Mouse (Mus musculus) adrenal gland, adult (tissue): ENCODE data around the gene 1700037H04Rik.
A peak's percentile ranks its signal among the peaks of the same experiment; 100 is the strongest.

Experiments
- DNase-seq, 2 experiments: peaks; one replicate each; pipeline ENCODE4 v3.0.0; 2022 to 2023; ENCODE audit warnings: low spot score in 1 of 2; ENCODE audit not compliant: inconsistent age in 2 of 2

The 1700037H04Rik gene

DNA sequence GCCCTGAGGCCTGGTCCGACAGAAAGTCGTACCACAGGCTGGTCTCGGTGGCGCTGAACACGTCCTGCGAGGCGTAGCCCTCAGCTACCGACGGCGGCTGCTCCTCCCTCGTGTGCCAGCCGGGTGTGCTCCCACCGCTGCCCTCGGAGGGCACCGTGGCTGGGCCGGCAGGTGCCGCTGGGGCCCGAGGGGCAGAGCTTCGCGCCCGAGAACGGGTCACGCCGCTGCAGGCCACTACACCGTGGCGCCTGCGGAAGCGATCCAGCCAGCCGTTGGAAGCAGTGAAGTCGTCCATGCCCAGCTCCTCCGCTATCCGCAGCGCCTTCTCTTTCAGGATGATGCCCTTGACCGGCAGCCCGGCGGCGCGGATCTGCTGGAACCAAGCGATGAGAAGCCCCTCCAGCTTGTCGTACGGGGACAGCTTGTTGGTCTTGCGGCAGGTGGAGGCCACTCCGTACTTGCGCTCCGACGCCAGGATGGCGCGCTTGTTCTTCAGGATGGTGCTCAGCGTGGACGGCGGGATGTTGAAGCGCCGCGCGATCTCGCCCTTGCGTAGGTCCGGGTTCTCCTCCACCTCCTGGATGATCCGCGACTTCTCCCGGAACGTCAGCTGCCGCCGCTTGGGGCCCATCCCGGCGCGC is 19.5 kb upstream of the 1700037H04Rik start:
- DNase-seq = peak; percentile 73 to 89

DNA sequence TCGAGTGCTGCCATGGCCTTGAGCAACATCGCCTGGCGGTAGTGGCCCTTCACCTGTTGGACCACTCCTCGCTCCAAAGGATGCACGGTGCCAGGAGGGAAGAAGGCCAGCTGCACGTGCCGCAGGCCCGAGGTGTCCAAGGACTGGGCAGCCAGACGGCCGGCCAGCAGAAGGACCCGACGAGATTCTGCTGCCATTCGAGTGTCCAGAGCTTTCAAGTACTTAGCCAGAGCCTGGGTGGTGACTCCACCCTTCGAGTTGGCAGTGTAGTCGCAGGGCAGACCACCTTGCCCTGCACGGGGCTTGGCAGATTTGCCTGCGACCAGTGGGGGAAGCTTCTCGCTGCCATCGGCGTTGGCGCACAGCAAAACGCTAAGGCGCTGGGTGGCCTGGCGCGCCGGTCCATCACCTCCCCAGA is 19.0 kb upstream of the 1700037H04Rik start:
- peak; percentile 47 to 72 for DNase-seq

DNA sequence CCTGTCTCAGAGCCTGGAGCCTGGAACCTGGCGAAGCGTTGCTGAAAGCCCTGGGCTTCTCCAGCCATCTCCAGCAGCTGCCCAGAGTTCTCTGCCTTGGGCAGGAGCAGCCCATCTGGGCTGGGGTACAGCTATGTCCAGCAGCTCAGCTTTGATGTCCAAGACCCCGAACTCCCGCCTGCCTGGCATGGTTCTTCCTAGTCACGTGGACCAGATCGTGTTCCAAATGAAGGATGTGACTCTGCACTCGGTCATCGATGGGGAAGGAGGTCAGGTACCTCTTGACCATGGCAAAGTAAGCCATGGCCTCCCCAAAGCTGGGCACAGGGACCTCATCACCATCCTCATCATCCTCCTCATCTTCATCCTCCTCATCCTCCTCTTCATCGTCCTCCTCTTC is 18.1 kb upstream of the 1700037H04Rik start:
- DNase-seq = peak in 1 of 2 experiments; percentile 48

DNA sequence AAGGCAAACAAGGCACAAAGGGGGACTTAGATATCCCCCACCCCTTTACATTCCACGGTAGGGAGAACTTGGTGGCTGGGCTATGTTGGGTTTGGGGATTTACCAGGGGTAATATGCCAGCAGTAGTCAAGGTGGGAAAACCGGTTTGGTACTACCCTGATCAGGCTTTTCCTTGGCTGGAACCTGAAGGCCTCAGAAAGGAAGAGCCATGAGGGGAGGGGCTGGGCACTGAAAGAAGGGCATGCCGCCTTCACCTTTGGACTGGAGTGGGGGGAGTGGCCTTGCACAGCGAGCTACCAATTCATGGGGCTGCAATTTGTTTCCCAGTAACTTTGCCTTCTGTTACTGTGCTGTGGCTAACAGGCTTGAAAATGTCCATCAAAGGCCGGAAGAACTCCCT is 16.6 kb upstream of the 1700037H04Rik start:
- peak in 1 of 2 experiments; percentile 61 for DNase-seq

DNA sequence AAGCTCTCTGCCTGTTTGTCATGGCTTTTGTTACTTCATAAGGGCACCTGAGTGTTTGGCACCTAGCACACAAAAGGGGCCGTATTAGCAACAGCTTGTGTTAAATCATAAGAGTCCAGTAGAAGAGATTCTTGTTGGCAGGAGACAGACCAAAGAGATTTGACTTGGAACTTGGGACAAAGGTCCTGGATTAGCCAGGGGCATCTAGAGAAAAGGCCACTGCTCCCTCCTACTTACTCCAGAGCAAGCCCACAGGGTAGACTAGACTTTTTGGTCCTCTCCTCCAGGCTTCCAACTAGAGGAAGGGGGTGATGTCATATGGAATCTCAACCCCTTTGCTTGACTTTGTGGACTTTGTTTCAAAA is 16.0 kb upstream of the 1700037H04Rik start:
- peak in 1 of 2 experiments; percentile 38 for DNase-seq

DNA sequence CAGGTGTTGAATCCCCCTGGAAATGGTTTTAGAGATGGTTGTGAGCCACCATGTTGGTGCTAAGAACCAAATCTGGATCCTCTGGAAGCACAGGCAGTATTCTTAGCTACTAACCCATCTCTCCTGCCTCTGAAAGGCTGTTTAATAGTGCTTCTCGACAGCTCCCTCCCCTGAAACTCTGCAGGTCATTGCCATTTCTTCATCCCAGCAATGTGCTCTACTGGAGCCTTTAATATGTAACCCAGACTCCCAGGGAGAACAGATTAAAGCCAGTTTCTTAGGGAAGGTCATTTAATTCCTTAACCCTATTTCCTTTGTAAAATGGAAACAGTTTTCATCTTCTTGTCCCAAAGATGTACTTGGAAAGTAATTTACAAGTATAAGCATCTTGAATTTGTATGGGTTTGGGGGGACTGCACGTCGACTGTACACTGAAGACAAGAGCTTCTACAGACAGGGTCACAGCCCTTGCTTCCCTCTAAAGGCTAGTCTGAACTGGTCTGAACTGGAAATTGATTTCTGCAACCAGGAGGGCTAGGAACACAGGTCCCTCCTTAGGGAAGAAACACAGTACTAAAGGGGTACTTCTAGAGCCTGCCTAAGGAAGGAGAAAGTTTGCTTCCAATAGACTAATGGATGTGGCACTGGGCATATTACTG is 15.5 kb upstream of the 1700037H04Rik start:
- DNase-seq = no peak

DNA sequence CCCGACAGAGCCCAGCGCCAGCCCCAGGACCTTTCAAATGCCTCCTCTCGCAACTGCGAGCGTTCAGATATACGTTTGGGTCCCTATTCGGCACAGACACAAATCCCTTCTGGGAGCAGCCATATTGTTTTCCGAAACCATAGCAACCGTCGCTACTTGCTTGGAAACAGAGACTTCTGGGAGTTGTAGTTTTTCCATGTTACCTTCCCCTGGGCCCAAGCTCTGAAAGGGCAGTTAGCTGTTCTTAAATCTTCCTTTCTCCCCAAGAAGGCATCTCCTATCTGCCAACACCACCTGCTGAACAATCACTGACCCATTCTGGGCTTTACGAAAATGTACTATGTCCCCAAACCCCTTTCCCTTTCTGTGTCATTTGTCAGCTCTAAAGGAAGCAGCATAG is 14.8 kb upstream of the 1700037H04Rik start:
- peak; percentile 67 to 88 for DNase-seq

DNA sequence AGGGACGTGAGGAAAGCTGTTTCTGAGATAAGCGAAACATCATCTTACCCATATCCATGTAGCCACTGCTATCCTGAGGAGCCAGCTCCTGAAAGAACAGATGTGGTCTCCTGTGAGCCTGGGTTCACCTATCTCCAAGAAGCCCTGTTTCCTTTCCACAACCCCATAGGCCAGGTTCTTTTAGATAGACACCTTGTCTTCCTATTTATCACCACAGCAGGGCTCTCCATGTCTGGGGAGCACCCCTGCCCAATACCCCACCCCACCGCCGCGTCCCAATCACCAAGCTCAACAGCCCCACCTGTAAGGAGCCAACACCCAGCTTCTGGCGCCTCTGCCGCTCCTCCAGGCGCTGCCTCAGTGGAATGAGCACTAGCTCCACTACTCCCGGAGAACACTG is 12.4 kb upstream of the 1700037H04Rik start:
- DNase-seq = peak in 1 of 2 experiments; percentile 26

DNA sequence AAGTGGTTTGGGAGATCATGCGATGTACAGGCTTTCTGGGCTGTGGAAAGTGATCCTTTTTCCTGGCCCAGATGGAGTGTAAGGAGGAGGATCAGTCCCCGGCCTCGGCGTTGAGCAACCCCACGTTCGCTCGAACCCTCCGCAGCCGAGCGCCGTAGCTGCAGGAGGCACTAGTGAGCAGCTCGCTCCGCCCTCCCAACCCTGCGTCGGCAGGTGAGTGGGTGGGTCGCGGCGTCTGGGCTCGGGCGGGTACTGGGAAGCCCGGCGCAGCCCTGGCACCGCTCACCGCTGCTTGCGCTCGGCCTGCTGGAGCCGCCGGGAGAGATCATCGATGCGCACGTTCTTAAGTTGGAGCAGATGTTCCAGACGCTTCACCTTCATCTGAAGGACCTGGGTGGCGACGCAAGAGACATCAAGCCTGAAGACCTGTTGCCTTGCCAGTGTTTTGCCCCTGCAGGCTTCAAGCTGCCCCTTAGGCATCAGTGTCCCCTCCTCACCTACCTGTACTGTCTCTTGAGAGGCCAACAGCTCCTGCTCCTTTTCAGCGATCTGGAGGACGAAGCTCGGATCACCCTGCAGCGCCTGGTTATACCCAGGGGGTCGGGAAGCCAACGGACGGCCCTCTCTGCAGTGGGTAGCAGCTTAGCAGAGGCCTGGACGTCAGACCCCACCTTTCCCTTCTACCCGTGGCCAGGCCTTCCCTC is 11.7 kb upstream of the 1700037H04Rik start:
- DNase-seq = peak; percentile 78 to 89

DNA sequence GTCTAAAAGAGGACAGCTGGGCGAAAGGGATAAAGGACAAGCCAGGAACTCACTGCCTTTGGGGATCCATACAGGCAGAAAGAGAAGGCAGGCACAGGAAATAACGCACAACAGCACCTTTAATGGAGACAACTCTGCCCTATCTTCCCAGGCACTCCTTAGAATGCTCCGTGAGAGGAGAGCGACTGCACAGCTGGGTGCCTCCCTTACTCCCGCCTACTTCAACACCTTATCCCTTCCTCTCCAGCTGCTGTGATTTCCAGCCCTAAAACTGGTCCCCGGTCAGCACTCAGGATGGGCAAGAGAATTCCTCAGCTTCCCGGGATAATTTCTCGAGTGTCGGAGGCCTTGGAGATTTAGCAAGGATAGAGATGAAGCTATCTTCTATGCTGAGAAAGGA is 11.1 kb upstream of the 1700037H04Rik start:
- no peak for DNase-seq

DNA sequence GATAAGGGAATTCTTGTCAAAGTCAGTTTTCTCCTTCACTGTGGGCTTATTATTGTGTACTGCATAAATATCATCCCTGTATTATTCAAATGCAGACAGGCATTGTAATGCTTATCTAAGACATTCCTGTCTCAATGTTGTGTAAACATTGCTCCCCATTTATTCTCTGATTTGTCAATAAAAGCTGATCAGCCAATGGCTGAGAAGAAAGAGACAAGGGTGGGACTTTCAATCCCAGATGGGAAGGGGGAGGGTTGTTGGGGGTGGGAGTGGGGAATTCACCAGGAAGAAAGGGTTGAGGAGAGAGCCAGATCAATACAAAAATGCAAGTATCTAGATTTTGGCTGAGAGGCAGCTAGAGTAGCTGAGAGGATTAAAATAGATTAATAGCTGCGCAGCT is 9.0 kb upstream of the 1700037H04Rik start:
- DNase-seq = no peak

DNA sequence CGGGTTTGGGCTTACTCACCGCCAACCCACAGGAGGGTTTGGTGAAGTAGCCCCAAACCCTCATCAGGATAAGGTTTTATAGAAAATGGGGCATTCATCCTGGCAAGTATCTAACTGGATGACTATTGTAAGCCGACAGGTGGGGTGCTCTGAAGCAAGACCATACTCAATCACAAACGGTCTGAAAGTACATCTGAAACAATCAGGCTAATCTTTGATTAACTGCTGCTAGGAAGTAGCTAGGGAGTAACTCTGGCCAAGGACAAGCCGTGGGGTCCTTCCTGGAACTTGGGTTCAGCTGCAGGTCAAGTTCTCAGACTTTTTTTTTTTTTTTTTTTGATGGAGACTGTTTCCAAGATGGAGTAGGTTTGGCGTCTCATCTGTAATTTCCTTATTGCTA is 8.1 kb upstream of the 1700037H04Rik start:
- DNase-seq = no peak

DNA sequence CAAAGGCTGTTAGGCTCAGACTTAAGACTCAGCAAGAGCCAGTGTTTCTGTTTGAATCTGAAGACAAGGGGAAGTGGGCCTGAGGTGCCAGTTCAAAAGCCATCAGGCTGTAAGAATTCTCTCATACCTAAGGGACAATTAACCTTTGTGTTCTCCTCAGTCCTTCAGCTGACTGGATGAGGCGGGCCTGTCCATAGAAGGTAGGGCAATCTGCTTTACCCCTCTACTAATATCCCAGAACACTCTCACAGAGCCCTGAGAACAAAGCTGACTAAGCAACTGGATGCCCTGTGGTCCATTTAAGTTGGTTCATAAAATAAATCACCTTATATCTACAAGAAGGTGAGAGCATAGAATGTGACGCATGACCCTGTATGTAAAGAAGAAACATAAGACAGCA is 6.3 kb upstream of the 1700037H04Rik start:
- no peak for DNase-seq

DNA sequence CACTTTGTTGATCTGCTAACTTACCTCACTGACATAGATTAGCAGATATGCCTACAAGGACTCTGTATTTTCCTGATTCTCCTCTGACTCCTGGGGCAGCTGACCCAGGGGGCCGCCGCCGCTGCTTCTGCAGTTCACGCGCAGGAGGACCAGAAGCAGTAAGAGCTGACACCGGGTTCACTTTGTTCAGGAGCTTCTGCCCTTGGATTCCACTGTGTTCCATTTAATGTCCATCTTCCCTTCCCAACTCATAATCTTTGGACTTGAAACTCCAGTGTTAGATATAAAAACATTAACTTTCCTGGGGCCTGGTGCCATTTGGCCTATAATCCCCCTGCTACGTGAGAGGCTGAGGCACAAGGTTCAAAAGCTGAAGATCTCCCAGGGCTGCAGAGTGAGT is 4.0 kb upstream of the 1700037H04Rik start:
- DNase-seq = no peak

DNA sequence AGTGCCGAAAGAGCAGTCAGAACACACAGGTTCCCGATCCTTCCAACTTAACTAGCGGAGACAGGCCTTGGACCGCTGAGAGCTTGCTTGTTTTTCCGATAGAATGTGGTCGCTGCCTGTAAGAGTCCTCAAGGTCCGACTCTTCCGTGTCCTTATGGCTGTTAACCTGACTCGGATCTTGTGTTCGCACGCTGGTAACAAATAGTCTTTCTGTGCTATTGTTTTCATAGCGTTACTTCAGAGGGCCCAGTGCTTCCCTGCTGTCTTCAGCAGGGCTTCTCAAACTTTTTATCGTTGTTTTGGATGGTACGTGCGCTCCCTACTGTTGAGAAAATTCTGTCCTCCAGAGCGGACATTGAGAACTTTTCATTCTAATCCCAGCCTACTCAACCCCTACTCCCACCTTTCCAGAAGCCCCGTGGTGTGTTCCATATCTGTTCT is 810 bp upstream of the 1700037H04Rik start:
- peak; percentile 45 to 85 for DNase-seq

DNA sequence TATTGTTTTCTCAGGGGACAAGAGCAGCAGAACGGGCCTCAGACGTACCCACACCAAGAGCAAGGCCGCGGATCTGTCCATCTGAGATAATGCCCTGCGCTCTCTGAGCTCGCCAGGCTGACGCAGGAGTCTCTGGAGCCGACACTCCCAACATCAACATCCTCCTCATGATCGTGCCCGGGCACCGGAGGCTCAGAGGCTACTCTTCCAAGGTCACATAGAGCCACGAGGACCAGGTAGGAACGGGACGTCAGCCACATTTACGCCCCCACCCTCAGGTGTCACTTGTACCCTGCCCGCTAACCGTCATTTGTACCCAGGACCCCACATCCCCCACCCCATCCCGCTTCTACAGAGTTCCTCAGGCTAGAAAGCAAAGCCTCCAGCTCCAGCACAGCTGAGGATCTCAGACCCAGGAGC is 380 bp downstream of the 1700037H04Rik start:
- no peak for DNase-seq

DNA sequence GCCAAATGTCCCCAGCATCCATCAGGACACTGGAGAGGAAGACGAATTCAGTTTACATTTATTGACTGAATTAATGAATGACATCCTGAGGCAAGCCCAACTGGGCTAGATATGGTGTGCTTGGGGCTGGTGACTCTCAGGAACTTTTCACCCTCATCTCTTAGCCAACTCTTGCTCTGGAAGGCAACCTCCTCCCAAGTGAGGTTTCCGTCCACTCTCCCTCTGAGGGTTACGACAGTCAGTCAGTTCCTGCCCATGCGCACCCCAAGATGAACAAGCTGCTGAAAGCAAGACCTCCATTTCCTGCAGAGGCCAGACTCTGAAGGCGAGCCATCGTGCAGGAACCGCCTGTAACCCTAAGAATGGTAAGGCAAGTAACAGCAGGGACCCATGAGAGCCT is 2.9 kb downstream of the 1700037H04Rik start:
- no peak for DNase-seq

DNA sequence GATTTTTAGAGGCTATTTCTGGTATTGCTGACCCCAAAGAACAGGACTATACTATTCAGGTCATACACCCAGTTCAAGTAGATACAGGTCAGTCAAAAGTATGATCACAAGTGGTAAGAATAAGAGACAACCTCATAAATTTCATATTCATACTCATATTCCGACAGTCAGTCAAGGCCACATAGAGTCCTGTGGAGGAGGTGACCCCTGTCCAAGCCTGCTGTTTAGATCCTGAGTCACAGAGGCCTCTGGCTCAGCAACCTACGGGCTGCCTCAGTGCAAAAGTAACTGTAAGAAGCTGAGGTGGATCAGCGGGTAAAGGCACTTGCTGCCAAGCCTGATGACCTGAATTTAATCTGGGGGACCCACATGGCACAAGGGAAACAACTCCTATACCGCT is 5.8 kb downstream of the 1700037H04Rik start:
- DNase-seq = peak; percentile 44 to 70

DNA sequence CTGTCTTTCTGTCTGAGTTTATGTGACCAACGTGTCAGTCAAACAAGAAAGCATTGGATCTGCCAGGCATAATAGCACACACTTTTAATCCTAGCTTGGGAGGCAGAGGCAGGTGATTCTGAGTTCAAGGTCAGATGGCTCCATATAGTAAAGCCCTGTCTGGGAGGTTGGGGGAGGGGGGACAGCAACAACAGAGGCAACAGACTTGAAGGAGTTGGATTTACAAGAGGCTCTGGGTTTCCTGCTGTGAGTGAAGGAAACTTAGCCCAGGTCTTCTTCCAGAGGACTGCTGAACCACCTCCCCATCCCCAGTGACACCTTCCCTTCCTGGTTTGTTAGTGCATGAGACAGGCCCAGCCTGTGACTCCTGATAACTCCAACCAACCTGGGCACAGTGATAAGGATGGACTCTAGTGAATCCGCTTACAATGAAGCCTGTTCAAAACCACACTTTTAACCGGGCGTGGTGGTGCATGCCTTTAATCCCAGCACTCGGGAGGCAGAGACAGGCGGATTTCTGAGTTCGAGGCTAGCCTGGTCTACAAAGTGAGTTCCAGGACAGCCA is 7.6 kb downstream of the 1700037H04Rik start:
- no peak for DNase-seq

DNA sequence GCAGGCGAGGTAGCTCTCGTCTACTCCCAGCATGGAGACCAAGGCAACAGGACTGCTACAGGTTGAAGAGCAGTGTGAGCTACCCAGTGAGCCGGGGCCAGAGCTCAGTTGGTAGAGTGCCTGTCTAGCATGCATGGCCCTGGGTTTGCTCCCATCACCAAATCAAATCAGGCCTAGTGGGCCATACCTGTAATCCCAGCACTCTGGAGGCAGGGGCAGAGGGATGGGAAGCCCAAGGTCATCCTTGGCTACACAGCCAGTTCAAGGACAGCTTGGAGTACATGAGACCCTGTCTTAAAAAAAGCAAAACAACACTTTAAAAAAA is 10.7 kb downstream of the 1700037H04Rik start:
- DNase-seq = no peak

DNA sequence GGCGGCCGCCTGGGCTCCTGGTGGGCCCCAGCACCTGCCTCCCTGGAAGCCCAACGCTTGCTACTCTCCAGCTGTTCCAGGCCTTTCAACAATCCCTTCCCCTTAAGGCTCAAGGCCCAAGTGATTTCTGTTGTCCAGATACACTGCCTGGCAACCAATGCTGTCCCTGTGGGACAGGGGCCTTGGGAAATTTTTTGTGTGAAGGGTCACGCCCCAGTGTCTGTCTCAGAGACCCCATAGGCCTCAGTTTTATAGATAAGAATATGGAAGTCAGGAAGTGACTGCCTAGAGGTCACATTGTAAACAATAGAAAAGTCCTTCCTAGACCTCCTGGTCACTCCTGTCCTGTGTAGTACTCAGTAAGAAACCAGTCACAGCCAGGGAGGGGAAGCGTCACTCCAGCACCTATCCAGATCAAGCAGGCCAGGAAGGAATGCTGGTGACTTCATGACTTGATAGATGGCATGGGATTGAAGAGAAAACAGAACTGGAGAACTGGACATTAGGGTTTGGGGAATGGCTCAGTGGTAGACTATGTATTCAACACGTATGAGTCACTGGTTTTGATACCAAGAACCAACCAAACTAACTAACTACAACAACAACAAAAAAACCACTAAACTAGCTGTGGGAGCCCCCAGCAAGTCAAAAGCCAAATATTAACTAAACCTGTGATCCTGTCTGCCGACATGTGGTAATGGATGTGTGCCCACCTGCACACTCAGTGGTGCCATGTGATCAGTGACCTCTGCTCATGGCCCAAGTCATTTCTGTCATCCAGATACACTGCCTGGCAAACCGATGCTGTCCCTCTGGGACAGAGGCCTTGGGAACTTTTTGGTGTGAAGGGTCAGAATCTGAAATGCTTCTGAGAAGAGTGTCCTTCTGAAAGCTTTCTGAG is 11.3 kb downstream of the 1700037H04Rik start:
- DNase-seq = peak in 1 of 2 experiments; percentile 54
